Mouse (Mus musculus) kidney, adult 10 weeks (tissue): ENCODE results near the gene Zfp773. TPM values are rescaled to one million over a fixed set of nuclear protein-coding genes. Genes with fewer than 3 reads are reported as not detected.

Source experiments
- polyA plus RNA-seq: library from polyadenylated mRNA; stranded (reverse); fragments of 350-450 nt; fragmentation: Illumina TruSeq; extraction: RNeasy Lipid Tissue Mini Kit (QIAGEN cat#74804); gene quantifications from one replicate; pipeline ENCODE4 v1.2.3, GENCODE M21; 2014; ENCODE audit warnings: low read depth, low replicate concordance

Zfp773 gene
- 1.5 TPM for polyA plus RNA-seq

GRCm38 (mm10) chr7:7136379-7136866 is at the start of gene Zfp773:
Gene Zfp773 (minus strand): TSS chr7:7136755.

GRCm38 (mm10) chr7:7171227-7172147 is 34.9 kb upstream of the Zfp773 start, which contains the start of gene Zfp418:
Gene Zfp418 (plus strand): TSS chr7:7171330.

GRCm38 (mm10) chr7:7120921-7121601 is 15.5 kb downstream of the Zfp773 start, which contains the start of gene Zfp954:
Gene Zfp954 (minus strand): TSS chr7:7121488.

Other genes with a start within 250 kb of the Zfp773 start
- gene Aurkc, start 141.5 kb downstream of the Zfp773 start, polyA plus RNA-seq, result not detected
- 6.8 TPM for gene Zfp954, start 15.3 kb downstream of the Zfp773 start, polyA plus RNA-seq
- gene Zfp418, start 34.6 kb upstream of the Zfp773 start, polyA plus RNA-seq, result 6.8 TPM
- gene Zfp772, start 73.2 kb upstream of the Zfp773 start, polyA plus RNA-seq, result 7.9 TPM
- gene Vmn2r29, start 110.6 kb upstream of the Zfp773 start, polyA plus RNA-seq, result 7.9 TPM
- gene Gm45844, start 141.5 kb upstream of the Zfp773 start, polyA plus RNA-seq, result 11.4 TPM
- 102 TPM for gene Clcn4, start 164.1 kb upstream of the Zfp773 start, polyA plus RNA-seq
- not detected for gene Vmn2r30, start 200.9 kb upstream of the Zfp773 start, polyA plus RNA-seq
- gene Gm45783, start 237.8 kb upstream of the Zfp773 start, polyA plus RNA-seq, result not detected